Mouse (Mus musculus) midbrain, embryonic 12.5 days (tissue): ENCODE results near the gene Evi2b. TPM values are rescaled to one million over a fixed set of nuclear protein-coding genes. Genes with fewer than 3 reads are reported as not detected.

Experiments
- ATAC-seq: fragments of 200-750 bp; cut with Nextera tagmentation; 2 replicates; pipeline ENCODE4 v1.8.0; 2017; ENCODE audit warnings: low read depth, moderate TSS enrichment, moderate library complexity; ENCODE audit not compliant: low FRiP score
- H3K27ac ChIP-seq: fragments of 300-500 bp; sonication (generic); replicated peaks from 2 replicates; pipeline ENCODE4 v1.5.1; 2016; ENCODE audit warnings: mild to moderate bottlenecking
- H3K27me3 ChIP-seq: fragments of 300-500 bp; sonication (generic); 2 replicates; pipeline ENCODE4 v1.6.1; 2016; ENCODE audit warnings: mild to moderate bottlenecking
- H3K36me3 ChIP-seq: fragments of 300-500 bp; sonication (generic); 2 replicates; pipeline ENCODE4 v1.6.1; 2016
- H3K4me1 ChIP-seq: fragments of 300-500 bp; sonication (generic); 2 replicates; pipeline ENCODE4 v1.6.1; 2016
- H3K4me2 ChIP-seq: fragments of 300-500 bp; sonication (generic); replicated peaks from 2 replicates; pipeline ENCODE4 v1.6.1; 2016; ENCODE audit warnings: mild to moderate bottlenecking, moderate library complexity
- H3K4me3 ChIP-seq: fragments of 300-500 bp; sonication (generic); 2 replicates; pipeline ENCODE4 v1.5.1; 2016; ENCODE audit warnings: mild to moderate bottlenecking
- H3K9ac ChIP-seq: fragments of 300-500 bp; sonication (generic); replicated peaks from 2 replicates; pipeline ENCODE4 v1.6.1; 2016; ENCODE audit warnings: mild to moderate bottlenecking, moderate library complexity
- H3K9me3 ChIP-seq: fragments of 300-500 bp; sonication (generic); 2 replicates; pipeline ENCODE4 v1.6.1; 2016; ENCODE audit warnings: mild to moderate bottlenecking
- WGBS: fragments of 180-500 bp; shearing (Covaris S2); methylation state at CpG from one replicate; pipeline ENCODE4 v1.1.7; 2016; 5-methylcytosine and 5-hydroxymethylcytosine counted together
- polyA plus RNA-seq: library from polyadenylated mRNA; unstranded; fragments of >200 nt; fragmentation: Nextera tagmentation; extraction: Ambion mirVana; gene quantifications from 2 replicates; pipeline ENCODE4 v1.2.1, GENCODE M21; 2016

Gene Evi2b
- polyA plus RNA-seq, 1 experiment from 2014 or later: 0.14 TPM

DNA sequence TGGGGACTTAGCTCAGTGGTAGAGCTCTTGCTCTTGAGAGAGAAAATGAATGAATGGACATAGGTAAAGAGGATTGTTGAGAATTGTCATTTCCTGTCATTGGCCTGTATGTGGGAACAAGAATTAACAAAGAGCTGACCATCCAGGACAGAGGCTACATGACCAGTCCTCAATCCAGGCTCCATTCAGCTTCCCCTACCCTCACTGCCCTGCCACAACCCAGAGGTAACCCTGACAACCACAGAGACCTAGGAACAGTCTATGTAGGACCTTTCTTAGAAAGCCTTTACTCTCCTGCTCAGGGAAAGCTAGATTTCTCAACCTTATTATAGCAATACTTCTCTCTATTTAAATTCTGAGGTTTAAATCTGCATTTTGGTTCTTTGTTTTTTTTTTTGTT is 2.8 kb downstream of the Evi2b start:
- 0 out of 2 replicates have a peak, but pooled peaks cover 6% of the 10 kb centered on the region for H3K36me3 ChIP-seq
- ATAC-seq: no peak
- H3K4me2 ChIP-seq: no peak overlapping the region
- no peaks in the 10 kb centered on the region for H3K27me3 ChIP-seq
- no peak overlapping the region for H3K27ac ChIP-seq
- H3K9me3 ChIP-seq: no peaks in the 10 kb centered on the region
- H3K4me3 ChIP-seq: no peak overlapping the region
- H3K9ac ChIP-seq: no peak overlapping the region
- H3K4me1 ChIP-seq: no peaks in the 10 kb centered on the region

DNA sequence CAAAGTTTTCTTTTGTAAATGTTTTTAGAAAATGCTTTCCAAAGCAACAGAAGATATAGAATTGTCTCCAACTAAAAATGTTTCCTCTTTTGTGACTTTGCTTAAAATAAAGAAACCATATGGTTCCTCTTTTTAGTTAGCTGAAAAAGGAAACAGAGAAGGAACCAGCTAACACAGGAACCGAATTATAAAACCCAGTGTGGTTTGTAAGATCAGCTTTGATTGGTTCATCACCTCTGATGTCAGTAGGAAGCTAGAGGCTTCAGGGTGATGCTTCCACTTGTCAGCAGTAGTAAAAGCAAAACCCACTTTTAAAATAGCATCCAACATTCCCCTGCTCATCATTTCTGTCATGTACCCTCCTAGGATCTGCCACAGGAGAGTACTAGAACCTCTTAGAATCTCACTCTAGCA is 3.7 kb downstream of the Evi2b start:
- 82% methylated on average over 1 of the region's 1 CpGs for WGBS
- Histone ChIP-seq H3K4me2 (no peak overlapping the region), H3K9ac (no peak overlapping the region), H3K27ac (no peak overlapping the region), H3K27me3 (no peaks in the 10 kb centered on the region), H3K36me3 (0 out of 2 replicates have a peak, but pooled peaks cover 5% of the 10 kb centered on the region), H3K4me3 (no peak overlapping the region), H3K9me3 (no peaks in the 10 kb centered on the region), H3K4me1 (no peaks in the 10 kb centered on the region)
- ATAC-seq: no peak

DNA sequence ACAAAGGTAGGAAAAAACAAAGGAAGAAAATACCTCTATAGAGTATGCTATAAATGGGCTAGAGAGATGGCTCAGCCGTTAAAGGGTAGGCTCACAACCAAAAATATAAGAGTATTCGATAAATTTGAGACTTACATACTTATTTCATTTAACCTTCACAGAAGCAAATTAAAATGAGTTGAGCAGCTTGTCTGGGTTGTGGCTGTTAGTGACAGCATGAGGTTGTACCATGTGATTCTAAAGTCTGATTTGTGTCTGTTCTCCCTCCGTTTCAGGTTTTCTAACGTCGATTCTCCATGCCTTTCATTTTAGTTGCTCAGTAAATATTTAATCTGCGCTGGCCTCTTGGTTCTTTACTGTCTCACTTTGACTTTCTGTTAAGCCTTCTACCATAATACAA is 4.3 kb downstream of the Evi2b start:
- Histone ChIP-seq H3K4me2 (no peak overlapping the region), H3K36me3 (0 out of 2 replicates have a peak, but pooled peaks cover 2% of the 10 kb centered on the region), H3K9me3 (no peaks in the 10 kb centered on the region), H3K27me3 (no peaks in the 10 kb centered on the region), H3K27ac (no peak overlapping the region), H3K9ac (no peak overlapping the region), H3K4me3 (no peak overlapping the region), H3K4me1 (no peaks in the 10 kb centered on the region)
- WGBS: 82% methylated on average over 6 of the region's 6 CpGs
- ATAC-seq: no peak

DNA sequence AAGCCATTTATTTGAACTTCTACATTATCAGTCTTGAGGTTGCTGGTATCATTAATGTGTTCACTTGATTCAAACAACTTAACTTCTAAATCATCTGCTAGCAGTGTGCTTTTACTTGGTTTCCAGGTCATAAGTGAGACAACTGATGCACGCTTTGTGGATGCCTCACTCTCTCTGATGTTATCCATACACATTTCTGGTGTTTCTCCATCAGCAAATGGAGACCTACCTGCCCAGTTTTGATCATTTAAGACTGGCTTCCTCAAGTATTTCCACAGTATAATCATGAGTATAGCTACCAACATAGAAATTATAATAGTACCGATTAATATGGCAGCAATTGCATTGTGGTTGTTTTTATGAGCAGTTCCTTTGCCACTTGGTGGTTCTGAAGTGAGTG is 7.8 kb downstream of the Evi2b start:
- Histone ChIP-seq H3K36me3 (no peaks in the 10 kb centered on the region), H3K4me3 (no peak overlapping the region), H3K9me3 (no peaks in the 10 kb centered on the region), H3K4me2 (no peak overlapping the region), H3K27me3 (no peaks in the 10 kb centered on the region), H3K9ac (no peak overlapping the region), H3K4me1 (no peaks in the 10 kb centered on the region), H3K27ac (no peak overlapping the region)
- WGBS: 97% methylated on average over 2 of the region's 2 CpGs
- ATAC-seq: no peak

DNA sequence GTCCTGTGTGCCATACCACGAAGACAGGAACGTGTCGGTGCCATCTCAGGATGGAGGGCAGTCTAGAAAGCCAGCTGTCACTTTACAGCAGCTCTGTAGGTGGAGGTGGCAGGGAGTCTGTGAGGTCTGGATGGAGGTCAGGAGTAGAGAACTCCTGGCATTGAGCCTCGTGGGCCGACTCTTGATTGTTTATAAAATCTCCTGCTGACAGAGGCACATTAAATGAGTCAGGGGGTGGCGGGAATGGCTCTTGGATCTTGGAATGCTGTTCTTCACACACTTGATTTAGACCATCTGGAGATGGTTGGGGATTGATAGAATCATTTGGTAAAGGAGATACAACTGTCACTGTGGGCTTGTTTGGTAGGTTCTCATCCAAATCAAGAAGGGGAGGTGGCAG is 8.2 kb downstream of the Evi2b start:
- H3K4me1 ChIP-seq: no peaks in the 10 kb centered on the region
- H3K9ac ChIP-seq: no peak overlapping the region
- H3K27me3 ChIP-seq: no peaks in the 10 kb centered on the region
- no peaks in the 10 kb centered on the region for H3K36me3 ChIP-seq
- H3K27ac ChIP-seq: no peak overlapping the region
- no peak overlapping the region for H3K4me3 ChIP-seq
- 84% methylated on average over 6 of the region's 6 CpGs for WGBS
- no peak for ATAC-seq
- no peaks in the 10 kb centered on the region for H3K9me3 ChIP-seq
- H3K4me2 ChIP-seq: no peak overlapping the region

DNA sequence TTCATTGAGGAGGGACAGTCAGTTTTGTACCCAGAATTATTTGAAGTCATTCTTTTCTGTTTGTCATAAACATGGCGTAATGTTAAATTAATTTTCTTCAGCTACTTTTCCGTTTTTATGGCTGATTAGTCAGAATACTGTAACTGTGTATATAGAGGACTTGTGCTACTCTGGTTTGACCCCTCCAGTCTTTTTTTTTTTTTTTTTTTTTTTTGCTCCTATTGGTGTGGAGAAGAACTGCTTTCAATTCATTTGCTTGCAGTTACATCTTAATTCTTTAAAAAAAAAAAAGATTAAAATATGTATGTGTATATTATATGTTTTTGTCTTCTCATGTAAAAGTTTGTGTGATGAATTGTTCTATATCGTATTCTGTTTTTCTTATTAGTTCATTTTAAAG is 11.6 kb downstream of the Evi2b start:
- Histone ChIP-seq H3K4me1 (no peaks in the 10 kb centered on the region), H3K27me3 (no peaks in the 10 kb centered on the region), H3K4me3 (no peak overlapping the region), H3K36me3 (no peaks in the 10 kb centered on the region), H3K4me2 (no peak overlapping the region), H3K9ac (no peak overlapping the region), H3K9me3 (no peaks in the 10 kb centered on the region), H3K27ac (no peak overlapping the region)
- no peak for ATAC-seq
- WGBS: 95% methylated on average over 3 of the region's 3 CpGs

DNA sequence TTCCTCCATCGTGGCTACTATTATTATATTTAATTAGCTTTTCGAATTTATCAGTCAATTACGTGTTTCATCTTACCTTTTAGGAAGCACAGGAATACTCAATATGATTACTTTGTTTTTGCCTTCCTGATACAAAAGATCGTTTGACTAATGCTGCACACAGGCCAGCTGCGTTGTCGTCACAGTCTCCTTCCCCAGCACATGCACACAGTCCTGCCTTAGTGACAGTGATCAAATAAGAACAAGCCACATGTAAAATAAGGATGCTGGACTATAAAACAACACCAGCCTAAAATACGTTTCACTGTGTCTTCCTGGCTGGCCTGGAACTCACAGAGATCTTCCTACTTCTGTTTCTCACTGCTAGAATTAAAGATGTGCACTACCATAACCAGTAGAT is 19.1 kb downstream of the Evi2b start:
- Histone ChIP-seq H3K4me2 (no peak overlapping the region), H3K27ac (no peak overlapping the region), H3K36me3 (no peaks in the 10 kb centered on the region), H3K4me3 (no peak overlapping the region), H3K9me3 (no peaks in the 10 kb centered on the region), H3K9ac (no peak overlapping the region), H3K27me3 (no peaks in the 10 kb centered on the region), H3K4me1 (peaks cover 18% of the 10 kb centered on the region)
- 78% methylated on average over 7 of the region's 7 CpGs for WGBS
- no peak for ATAC-seq

DNA sequence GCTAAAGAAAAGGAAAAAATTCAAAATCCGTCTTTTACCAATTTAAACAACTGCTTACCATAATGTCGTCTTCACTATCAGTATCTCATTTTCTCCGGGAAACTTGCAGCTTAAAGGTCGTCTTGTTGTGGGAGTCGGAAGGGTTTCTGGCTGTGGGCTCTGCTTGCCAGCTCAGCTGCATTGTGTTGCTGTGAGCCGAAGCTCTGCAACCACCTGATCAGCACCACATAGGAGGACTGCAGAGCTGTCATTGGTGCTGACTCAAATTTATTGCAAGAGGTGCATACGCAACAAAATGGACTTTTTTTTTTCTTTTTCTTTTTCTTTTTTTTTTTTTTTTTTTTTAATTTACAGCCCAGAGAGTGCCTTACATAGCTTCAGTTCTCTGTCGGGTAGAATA is 19.7 kb downstream of the Evi2b start, which contains the start of gene Omg:
Omg (minus strand) TSS at position 240 of the 400 bp plus-strand sequence.
- WGBS: 25% methylated on average over 8 of the region's 8 CpGs
- H3K4me1 ChIP-seq: peaks cover 18% of the 10 kb centered on the region
- H3K36me3 ChIP-seq: no peaks in the 10 kb centered on the region
- H3K27ac ChIP-seq: peak within 1 kb of the TSS; percentile 66; the same call in 1 of the 2 replicates
- H3K4me3 ChIP-seq: no peak within 1 kb of the TSS
- no peak within 1 kb of the TSS for H3K9ac ChIP-seq
- H3K4me2 ChIP-seq: peak within 1 kb of the TSS; percentile 29
- H3K27me3 ChIP-seq: no peaks in the 10 kb centered on the region
- ATAC-seq: no peak
- H3K9me3 ChIP-seq: no peaks in the 10 kb centered on the region

DNA sequence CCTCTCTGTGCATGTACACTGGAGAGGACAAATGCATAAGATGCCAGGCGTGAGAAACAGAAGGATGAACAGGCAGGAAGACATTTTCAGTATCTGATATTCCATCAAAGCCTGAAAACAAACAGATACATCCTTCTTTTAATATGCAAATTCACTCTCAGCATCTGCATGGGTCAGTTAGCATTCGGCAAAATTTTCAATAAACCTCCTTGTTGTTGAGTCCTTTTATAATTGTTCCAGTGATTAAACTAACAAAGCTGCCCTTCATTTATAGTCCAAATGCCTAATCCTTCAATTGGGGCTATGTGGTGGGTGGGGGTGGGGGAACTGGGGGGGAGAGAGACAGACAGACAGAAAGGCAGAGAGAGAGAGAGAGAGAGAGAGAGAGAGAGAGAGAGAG is 20.6 kb downstream of the Evi2b start:
- no peak overlapping the region for H3K4me3 ChIP-seq
- H3K27me3 ChIP-seq: no peaks in the 10 kb centered on the region
- no peak overlapping the region for H3K9ac ChIP-seq
- no peaks in the 10 kb centered on the region for H3K9me3 ChIP-seq
- H3K4me2 ChIP-seq: peak overlapping the region; percentile 29
- H3K27ac ChIP-seq: 0 out of 2 replicates have a peak overlapping the region, but pooled peaks have one; percentile 27
- no peaks in the 10 kb centered on the region for H3K36me3 ChIP-seq
- no peak for ATAC-seq
- peaks cover 18% of the 10 kb centered on the region for H3K4me1 ChIP-seq
- WGBS: 11% methylated on average over 2 of the region's 2 CpGs

DNA sequence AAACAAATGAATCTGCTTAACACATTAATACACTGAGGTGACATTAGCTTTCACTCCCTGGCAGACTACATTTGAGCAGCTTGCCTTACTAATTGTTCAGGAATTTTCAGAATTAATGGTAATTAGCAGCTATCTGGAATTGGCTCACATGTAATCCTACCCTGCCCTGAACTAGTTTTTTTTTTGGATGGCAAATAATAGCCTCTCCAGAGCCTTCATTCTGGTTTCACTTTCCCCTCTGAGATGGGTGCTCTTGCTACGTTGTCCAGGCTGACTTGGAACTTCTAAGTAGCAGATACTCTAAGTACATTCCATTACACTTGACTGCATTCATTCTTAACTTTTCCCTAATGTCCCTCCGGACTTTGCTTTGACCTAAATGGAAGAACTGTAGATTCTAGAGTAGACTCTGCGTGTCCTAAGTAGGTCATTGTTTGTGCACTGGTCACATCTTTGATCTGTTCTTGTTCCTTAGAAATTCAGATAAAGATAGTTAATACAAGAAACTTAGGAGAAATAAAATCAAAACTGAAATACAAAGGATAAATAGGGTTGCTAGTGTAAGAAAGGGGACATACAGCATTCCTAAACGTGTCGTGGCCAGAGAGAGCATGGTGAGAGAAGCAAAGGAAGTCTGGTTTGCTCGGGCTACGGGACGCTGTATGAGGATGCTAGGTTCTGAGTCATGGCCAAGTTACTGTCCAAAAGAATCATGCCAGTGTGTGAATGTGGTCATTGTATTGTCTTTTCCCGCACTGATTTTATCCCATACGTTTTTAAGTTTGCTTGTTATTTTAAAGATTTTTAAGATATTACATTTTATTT is 28.4 kb downstream of the Evi2b start:
- 71% methylated on average over 10 of the region's 10 CpGs for WGBS
- no peak for ATAC-seq
- H3K9me3 ChIP-seq: no peaks in the 10 kb centered on the region

DNA sequence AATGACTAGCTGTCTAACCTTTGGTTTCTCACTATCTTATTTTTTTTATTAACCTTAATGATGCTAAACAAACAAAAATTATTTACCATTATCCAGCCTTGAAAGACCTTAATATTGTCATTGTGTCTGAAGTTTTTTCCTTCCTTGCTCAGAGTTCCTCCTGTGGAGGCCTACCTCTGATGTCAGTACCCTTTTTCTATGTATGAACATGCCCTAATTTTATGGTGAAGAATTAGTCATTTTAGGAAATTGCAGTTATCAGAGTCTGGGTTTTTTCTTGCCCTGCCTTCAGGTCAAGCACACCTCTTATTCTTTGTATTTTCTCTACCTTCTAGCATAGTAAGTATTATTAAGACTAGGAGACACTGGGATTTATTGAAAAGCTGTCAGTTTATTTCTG is 38.8 kb downstream of the Evi2b start:
- Histone ChIP-seq H3K9me3 (no peaks in the 10 kb centered on the region), H3K4me3 (no peak overlapping the region), H3K9ac (no peak overlapping the region), H3K4me1 (no peaks in the 10 kb centered on the region), H3K36me3 (peaks cover 25% of the 10 kb centered on the region), H3K4me2 (no peak overlapping the region), H3K27ac (no peak overlapping the region), H3K27me3 (no peaks in the 10 kb centered on the region)
- no peak for ATAC-seq

More for the DNA sequence above, 28.4 kb downstream of the Evi2b start:
- Histone ChIP-seq H3K4me3 (no peak overlapping the region), H3K4me1 (peaks cover 10% of the 10 kb centered on the region; the same call in 1 of the 2 replicates), H3K4me2 (no peak overlapping the region), H3K9ac (no peak overlapping the region), H3K27me3 (no peaks in the 10 kb centered on the region), H3K27ac (no peak overlapping the region), H3K36me3 (peaks cover 11% of the 10 kb centered on the region; the same call in 1 of the 2 replicates)

DNA sequence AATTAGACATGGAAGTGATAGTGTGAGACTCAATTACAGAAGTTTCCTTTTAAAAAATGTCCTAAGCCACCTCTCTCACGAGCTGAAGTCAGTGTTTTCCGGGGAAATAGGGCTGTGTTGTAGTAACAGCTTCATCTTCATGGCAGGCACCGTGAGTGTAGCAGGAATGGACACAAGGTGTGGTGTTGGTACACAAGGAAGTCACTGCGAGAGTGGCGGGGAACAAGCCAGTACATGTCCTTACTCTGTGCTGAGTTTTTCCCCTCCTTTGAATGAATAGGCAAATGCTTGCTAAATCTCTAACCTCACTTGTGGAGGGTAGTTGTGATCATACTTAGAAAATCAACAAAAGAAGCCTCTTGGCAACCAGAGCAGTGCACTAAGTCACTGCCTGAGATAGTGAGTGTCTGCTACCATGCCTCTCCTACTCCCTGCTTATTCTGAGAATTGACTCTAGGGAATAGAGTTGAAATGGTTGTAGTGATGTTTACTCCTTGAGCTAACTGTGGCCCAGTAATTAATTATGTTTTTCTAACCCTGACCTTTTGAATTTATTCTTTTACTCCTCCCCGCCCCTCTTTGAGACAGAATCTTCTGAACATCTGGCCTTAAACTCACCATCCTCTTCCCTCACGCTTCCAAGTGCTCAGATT is 39.6 kb downstream of the Evi2b start:
- no peak overlapping the region for H3K9ac ChIP-seq
- 90% methylated on average over 7 of the region's 7 CpGs for WGBS
- no peaks in the 10 kb centered on the region for H3K4me1 ChIP-seq
- H3K27ac ChIP-seq: no peak overlapping the region
- no peaks in the 10 kb centered on the region for H3K9me3 ChIP-seq
- H3K27me3 ChIP-seq: no peaks in the 10 kb centered on the region
- peaks cover 25% of the 10 kb centered on the region for H3K36me3 ChIP-seq
- H3K4me3 ChIP-seq: no peak overlapping the region
- ATAC-seq: no peak
- H3K4me2 ChIP-seq: no peak overlapping the region
